Mouse (Mus musculus): ENCODE results near the gene Mrrf. TPM values are rescaled to one million over a fixed set of nuclear protein-coding genes. Genes with fewer than 3 reads are reported as not detected.
A peak's percentile ranks its signal among the peaks of the same experiment; 100 is the strongest.
"Not testable (repeated sequence)": the region's sequence is repeated elsewhere in the genome, so short reads cannot be mapped to it uniquely, and the experiment has no call there.

Gene Mrrf
- polyA plus RNA-seq, 1 experiment from 2014 or later = 24.2 TPM

GRCm38 (mm10) chr2:36103555-36104367 lies 32.4 kb upstream of the Mrrf start:
- peak; percentile 57 for DNase-seq (ENCODE audit: extremely low spot score, low spot score)
- Histone ChIP-seq H3K27me3 (ENCODE audit: poor library complexity, severe bottlenecking) (peaks cover 100% of the 10 kb centered on the region), H3K9me3 (no peaks in the 10 kb centered on the region), H3K36me3 (replicated peaks) (no peaks in the 10 kb centered on the region), H3K4me1 (peaks cover 43% of the 10 kb centered on the region), H3K27ac (no peak overlapping the region), H3K4me3 (peak overlapping the region; percentile 54)
- under 1% methylated on average over 38 of the region's 38 CpGs for WGBS

- Histone ChIP-seq H3K27ac (peak overlapping the region; percentile 65; the same call in 1 of the 2 replicates), H3K4me3 (peak overlapping the region; percentile 54), H3K27me3 (ENCODE audit: poor library complexity, severe bottlenecking) (peaks cover 100% of the 10 kb centered on the region), H3K9me3 (no peaks in the 10 kb centered on the region), H3K4me1 (peaks cover 43% of the 10 kb centered on the region), H3K36me3 (replicated peaks) (no peaks in the 10 kb centered on the region)
- no peak for DNase-seq (ENCODE audit: extremely low spot score, low spot score)
- WGBS = under 1% methylated on average over 32 of the region's 32 CpGs
These were observed 31.7 kb upstream of the Mrrf start for GRCm38 (mm10) chr2:36104436-36104955.

- Histone ChIP-seq H3K27ac (peak within 1 kb of the TSS; percentile 65), H3K27me3 (ENCODE audit: poor library complexity, severe bottlenecking) (peaks cover 100% of the 10 kb centered on the region), H3K4me3 (peak within 1 kb of the TSS; percentile 54), H3K9me3 (no peaks in the 10 kb centered on the region), H3K36me3 (replicated peaks) (no peaks in the 10 kb centered on the region), H3K4me1 (peaks cover 43% of the 10 kb centered on the region)
- no peak for DNase-seq (ENCODE audit: extremely low spot score, low spot score)
- under 1% methylated on average over 58 of the region's 58 CpGs for WGBS
These were observed 31.0 kb upstream of the Mrrf start, which contains the start of gene Lhx6 for GRCm38 (mm10) chr2:36104956-36105741. Lhx6 (minus strand) TSS chr2:36105408.

- WGBS = 12% methylated on average over 7 of the region's 7 CpGs
- DNase-seq (ENCODE audit: extremely low spot score, low spot score) = no peak
- Histone ChIP-seq H3K9me3 (no peaks in the 10 kb centered on the region), H3K36me3 (replicated peaks) (no peaks in the 10 kb centered on the region), H3K27me3 (ENCODE audit: poor library complexity, severe bottlenecking) (peaks cover 80% of the 10 kb centered on the region), H3K4me3 (no peak overlapping the region), H3K4me1 (peaks cover 21% of the 10 kb centered on the region), H3K27ac (no peak overlapping the region)
These were observed 27.6 kb upstream of the Mrrf start for GRCm38 (mm10) chr2:36108615-36109014.

- WGBS = 79% methylated on average over 3 of the region's 3 CpGs
- Histone ChIP-seq H3K27me3 (ENCODE audit: poor library complexity, severe bottlenecking) (peaks cover 40% of the 10 kb centered on the region), H3K4me3 (no peak overlapping the region), H3K36me3 (replicated peaks) (peaks cover 25% of the 10 kb centered on the region), H3K27ac (no peak overlapping the region), H3K4me1 (no peaks in the 10 kb centered on the region; the same call in 1 of the 2 replicates), H3K9me3 (no peaks in the 10 kb centered on the region)
- no peak for DNase-seq (ENCODE audit: extremely low spot score, low spot score)
These were observed 23.6 kb upstream of the Mrrf start for GRCm38 (mm10) chr2:36112632-36113031.

- Histone ChIP-seq H3K27ac (no peak overlapping the region), H3K36me3 (replicated peaks) (peaks cover 90% of the 10 kb centered on the region), H3K27me3 (ENCODE audit: poor library complexity, severe bottlenecking) (no peaks in the 10 kb centered on the region), H3K4me1 (no peaks in the 10 kb centered on the region), H3K4me3 (no peak overlapping the region), H3K9me3 (no peaks in the 10 kb centered on the region)
- no peak for DNase-seq (ENCODE audit: extremely low spot score, low spot score)
- 92% methylated on average over 9 of the region's 9 CpGs for WGBS
These were observed 9.3 kb upstream of the Mrrf start for GRCm38 (mm10) chr2:36126795-36127429.

GRCm38 (mm10) chr2:36127973-36128372 lies 8.2 kb upstream of the Mrrf start:
- H3K27ac ChIP-seq = no peak overlapping the region
- DNase-seq (ENCODE audit: extremely low spot score, low spot score) = no peak
- H3K4me3 ChIP-seq = no peak overlapping the region
- no peaks in the 10 kb centered on the region for H3K27me3 ChIP-seq (ENCODE audit: poor library complexity, severe bottlenecking)
- peaks cover 90% of the 10 kb centered on the region for H3K36me3 ChIP-seq (replicated peaks)
- H3K4me1 ChIP-seq = no peaks in the 10 kb centered on the region
- H3K9me3 ChIP-seq = no peaks in the 10 kb centered on the region
- WGBS = 82% methylated on average over 4 of the region's 4 CpGs

GRCm38 (mm10) chr2:36129051-36129450 lies 7.1 kb upstream of the Mrrf start:
- H3K36me3 ChIP-seq (replicated peaks) = peaks cover 90% of the 10 kb centered on the region
- no peak for DNase-seq (ENCODE audit: extremely low spot score, low spot score)
- no peaks in the 10 kb centered on the region for H3K4me1 ChIP-seq
- H3K9me3 ChIP-seq = no peaks in the 10 kb centered on the region
- no peak overlapping the region for H3K4me3 ChIP-seq
- no peak overlapping the region for H3K27ac ChIP-seq
- 86% methylated on average over 3 of the region's 3 CpGs for WGBS
- no peaks in the 10 kb centered on the region for H3K27me3 ChIP-seq (ENCODE audit: poor library complexity, severe bottlenecking)

GRCm38 (mm10) chr2:36135887-36136286 lies 302 bp upstream of the Mrrf start:
- H3K27ac ChIP-seq = peak overlapping the region; percentile 95
- H3K27me3 ChIP-seq (ENCODE audit: poor library complexity, severe bottlenecking) = no peaks in the 10 kb centered on the region
- DNase-seq (ENCODE audit: extremely low spot score, low spot score) = no peak
- no peaks in the 10 kb centered on the region for H3K9me3 ChIP-seq
- 0% methylated on average over 4 of the region's 4 CpGs for WGBS
- H3K4me3 ChIP-seq = peak overlapping the region; percentile 72
- H3K4me1 ChIP-seq = peaks cover 19% of the 10 kb centered on the region
- H3K36me3 ChIP-seq (replicated peaks) = peaks cover 36% of the 10 kb centered on the region

GRCm38 (mm10) chr2:36139096-36139495 lies 2.9 kb downstream of the Mrrf start:
- Histone ChIP-seq H3K27ac (no peak overlapping the region), H3K27me3 (ENCODE audit: poor library complexity, severe bottlenecking) (no peaks in the 10 kb centered on the region), H3K4me3 (no peak overlapping the region), H3K36me3 (replicated peaks) (peaks cover 29% of the 10 kb centered on the region), H3K4me1 (peaks cover 19% of the 10 kb centered on the region), H3K9me3 (no peaks in the 10 kb centered on the region)
- DNase-seq (ENCODE audit: extremely low spot score, low spot score) = no peak
- 81% methylated on average over 2 of the region's 2 CpGs for WGBS

- no peak overlapping the region for H3K4me3 ChIP-seq
- H3K9me3 ChIP-seq = no peaks in the 10 kb centered on the region
- H3K4me1 ChIP-seq = no peaks in the 10 kb centered on the region
- no peak for DNase-seq (ENCODE audit: extremely low spot score, low spot score)
- H3K27me3 ChIP-seq (ENCODE audit: poor library complexity, severe bottlenecking) = no peaks in the 10 kb centered on the region
- WGBS = 86% methylated on average over 7 of the region's 7 CpGs
- H3K36me3 ChIP-seq (replicated peaks) = peaks cover 37% of the 10 kb centered on the region
- H3K27ac ChIP-seq = no peak overlapping the region
These were observed 12.7 kb downstream of the Mrrf start for GRCm38 (mm10) chr2:36148876-36149365.

- not testable (repeated sequence) for H3K4me3 ChIP-seq; H3K9me3 ChIP-seq; DNase-seq (ENCODE audit: extremely low spot score, low spot score); H3K27ac ChIP-seq; H3K4me1 ChIP-seq; H3K27me3 ChIP-seq (ENCODE audit: poor library complexity, severe bottlenecking)
- H3K36me3 ChIP-seq (replicated peaks) = peaks cover 53% of the 10 kb centered on the region
- 98% methylated on average over 4 of the region's 4 CpGs for WGBS
These were observed 16.2 kb downstream of the Mrrf start for GRCm38 (mm10) chr2:36152401-36152800.

Data from forebrain, embryonic 10.5 days (tissue).